Mouse (Mus musculus) megakaryocyte, embryonic 14.5 days (primary cell): Measurements from ENCODE around the gene Gngt2.

Experiments used
- FLI1 ChIP-seq: IDR thresholded peaks from 2 replicates; pipeline ENCODE4 v1.6.1; 2012; ENCODE audit warnings: low read length, inconsistent platforms, mixed read lengths
- GATA1 ChIP-seq: IDR thresholded peaks from 3 replicates; pipeline ENCODE4 v1.6.1; 2012; ENCODE audit warnings: mixed read lengths, low read length, inconsistent platforms, borderline replicate concordance

DNA sequence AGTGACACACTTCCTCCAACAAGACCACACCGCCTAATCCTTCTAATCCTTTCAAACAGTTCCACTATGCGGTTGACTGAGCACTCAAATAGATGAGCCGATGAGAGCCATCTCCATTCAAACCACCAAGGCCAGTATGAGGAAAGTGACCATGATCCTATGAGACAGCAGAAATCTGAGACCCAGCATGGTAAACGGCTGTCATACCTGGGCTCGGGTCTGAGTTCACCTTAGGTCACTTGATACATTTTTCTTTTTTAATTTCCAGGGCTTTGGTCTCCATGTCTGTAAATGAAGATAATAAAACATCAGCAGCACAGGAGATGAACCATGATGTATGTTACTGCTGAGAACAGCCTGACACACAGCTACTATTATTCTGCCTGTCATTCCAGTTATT, 29.1 kb upstream of the Gngt2 start:
- TF ChIP-seq GATA1 = no peak
- TF ChIP-seq FLI1 = no peak
